Mouse (Mus musculus) lung, adult 2 months (tissue): ENCODE data around the gene Gm21866. TPM values are rescaled to one million over a fixed set of nuclear protein-coding genes. Genes with fewer than 3 reads are reported as not detected.
"Not testable (repeated sequence)": the region's sequence is repeated elsewhere in the genome, so short reads cannot be mapped to it uniquely, and the experiment has no call there.

Experiments
- DNase-seq: peaks from one replicate; pipeline ENCODE4 v3.0.0; 2022
- H3K4me1 ChIP-seq: fragments of 200-500 bp; 2 replicates; pipeline ENCODE4 v1.6.1; 2011; ENCODE audit warnings: low read length; ENCODE audit not compliant: control insufficient read depth, insufficient read depth
- H3K4me3 ChIP-seq: fragments of 200-500 bp; replicated peaks from 2 replicates; pipeline ENCODE3; 2011; ENCODE audit warnings: low read depth, mild to moderate bottlenecking, control low read depth, low read length; ENCODE audit errors: extremely low read depth
- WGBS: fragments of 180-500 bp; shearing (Covaris S2); methylation state at CpG from one replicate; pipeline ENCODE4 v1.1.7; 2018; 5-methylcytosine and 5-hydroxymethylcytosine counted together
- polyA plus RNA-seq: library from polyadenylated mRNA; depleted of rRNA; stranded (reverse); fragments of >200 nt; gene quantifications from 2 replicates; pipeline ENCODE4 v1.2.3, GENCODE M21; 2012; rRNA removed

Gm21866 gene
- polyA plus RNA-seq: not detected in 2 replicates

DNA sequence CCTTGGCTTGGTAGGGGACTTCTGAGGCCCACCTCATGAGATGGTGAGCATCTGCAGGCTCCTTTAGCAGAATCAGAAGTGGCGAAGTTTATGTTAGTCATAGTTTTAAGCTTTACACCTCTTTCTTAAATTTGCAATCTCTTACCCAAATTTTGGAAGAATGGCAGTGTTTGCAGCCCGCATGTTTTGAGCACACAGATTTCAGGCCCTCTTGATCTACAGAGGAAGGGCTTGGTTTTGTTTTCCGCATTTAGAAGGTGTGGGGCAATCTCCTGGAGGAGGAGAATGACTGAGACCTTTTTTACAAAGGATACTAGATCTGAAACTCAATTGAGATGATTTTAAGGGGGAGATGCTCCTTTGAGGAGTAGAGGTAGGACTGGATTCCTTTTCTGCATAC is at the start of gene Gm21866:
Gene Gm21866 (minus strand): TSS at position 101 of the 400 bp plus-strand sequence.
- H3K4me3 ChIP-seq, H3K4me1 ChIP-seq, DNase-seq: not testable (repeated sequence)
- no CpG with 5 or more reads among the region's 3 CpGs for WGBS

DNA sequence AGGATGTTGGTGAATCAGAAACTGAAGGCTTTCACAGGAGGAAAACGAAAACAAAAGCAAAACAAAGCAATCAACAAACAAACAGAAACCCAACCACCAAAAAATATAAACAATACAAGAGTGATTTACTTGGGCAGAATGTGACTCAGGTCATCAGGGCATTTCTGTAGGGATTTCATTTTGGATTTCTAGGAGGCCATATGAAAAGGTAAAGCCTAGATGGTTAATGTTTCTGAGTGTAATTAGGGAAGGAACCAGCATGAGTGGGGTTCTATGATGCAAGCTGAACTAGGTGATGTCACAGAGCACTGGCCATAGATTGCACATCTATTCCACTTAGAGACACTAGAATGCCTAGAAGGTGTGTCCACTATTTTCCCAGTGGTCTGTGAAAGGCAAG is 28.3 kb upstream of the Gm21866 start, which contains the start of gene Gm20773:
Gene Gm20773 (plus strand): TSS at position 301 of the 400 bp plus-strand sequence.
- not testable (repeated sequence) for H3K4me1 ChIP-seq, H3K4me3 ChIP-seq, DNase-seq
- WGBS: no CpG with 5 or more reads among the region's 1 CpGs

Other genes starting within 250 kb of the Gm21866 start
- not detected in 2 replicates for gene Gm21828, start 241.7 kb downstream of the Gm21866 start, polyA plus RNA-seq
- not detected in 2 replicates for gene Gm21440, start 213.2 kb downstream of the Gm21866 start, polyA plus RNA-seq
- not detected in 2 replicates for gene Gm21454, start 213.1 kb downstream of the Gm21866 start, polyA plus RNA-seq
- gene Gm21725, start 116.5 kb downstream of the Gm21866 start, polyA plus RNA-seq: not detected in 2 replicates
- gene Gm20773, start 28.4 kb upstream of the Gm21866 start, polyA plus RNA-seq: not detected in 2 replicates